Mouse (Mus musculus): ENCODE results near the gene Prkn.

Gene Prkn

DNA sequence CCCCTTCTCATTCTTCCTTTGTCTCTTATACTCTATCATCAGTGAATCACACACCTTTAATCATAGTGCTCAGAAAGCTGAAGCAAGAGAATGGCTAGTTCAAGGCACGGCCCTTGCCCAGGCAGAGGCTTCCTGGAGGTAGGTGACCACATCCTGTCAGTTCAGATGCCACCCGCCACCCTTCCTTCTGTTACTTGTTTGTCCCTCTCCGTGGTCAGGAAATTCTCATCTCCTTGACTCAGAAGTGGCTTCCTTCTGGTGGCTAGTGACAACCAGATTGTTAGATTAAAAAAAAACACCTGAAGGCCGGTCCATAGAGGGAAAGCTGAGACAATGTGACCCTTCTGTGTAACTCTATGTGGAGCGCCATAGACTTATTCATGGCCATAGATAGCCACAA, 710.4 kb downstream of the Prkn start:
- no peak for DNase-seq

DNA sequence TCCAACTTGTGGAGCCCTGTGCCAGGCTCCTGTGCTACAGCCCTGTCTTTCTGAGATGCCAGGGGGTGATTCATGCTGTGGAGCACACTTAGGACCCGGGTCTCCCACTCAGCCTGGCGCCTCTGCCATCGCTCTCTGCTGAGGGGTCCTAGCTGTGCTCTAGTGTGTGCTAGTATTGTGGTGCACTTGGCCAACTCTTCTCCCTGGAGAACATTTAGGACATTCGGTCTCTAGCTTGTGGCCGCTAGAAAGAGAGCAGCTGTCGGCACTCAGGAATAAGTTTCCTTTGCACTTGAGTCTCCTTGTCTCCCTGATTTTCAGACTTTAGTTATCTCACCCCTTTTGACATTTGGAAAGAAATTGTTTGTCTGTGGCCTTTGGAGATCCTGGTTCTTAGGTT, 725.5 kb downstream of the Prkn start:
- no peak for DNase-seq

DNA sequence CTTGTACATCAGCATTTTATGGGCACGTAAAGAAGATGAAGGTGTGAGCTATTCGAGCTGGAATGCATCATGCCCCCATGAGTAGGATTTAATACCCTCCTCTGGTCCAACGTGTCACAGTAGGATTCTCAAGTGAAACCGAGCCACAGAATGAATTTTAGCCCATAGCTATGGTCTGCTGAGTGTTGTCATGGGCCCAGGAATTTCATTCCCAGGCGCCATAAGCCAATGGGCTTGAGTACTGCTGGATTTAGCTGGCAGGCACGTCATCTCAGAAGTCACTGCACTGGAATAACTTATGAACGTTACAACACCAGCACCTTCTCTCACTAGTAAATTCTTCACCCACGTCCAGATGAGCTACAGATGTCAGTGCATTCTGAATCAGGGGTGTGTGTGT, 730.2 kb downstream of the Prkn start:
- no peak for DNase-seq

DNA sequence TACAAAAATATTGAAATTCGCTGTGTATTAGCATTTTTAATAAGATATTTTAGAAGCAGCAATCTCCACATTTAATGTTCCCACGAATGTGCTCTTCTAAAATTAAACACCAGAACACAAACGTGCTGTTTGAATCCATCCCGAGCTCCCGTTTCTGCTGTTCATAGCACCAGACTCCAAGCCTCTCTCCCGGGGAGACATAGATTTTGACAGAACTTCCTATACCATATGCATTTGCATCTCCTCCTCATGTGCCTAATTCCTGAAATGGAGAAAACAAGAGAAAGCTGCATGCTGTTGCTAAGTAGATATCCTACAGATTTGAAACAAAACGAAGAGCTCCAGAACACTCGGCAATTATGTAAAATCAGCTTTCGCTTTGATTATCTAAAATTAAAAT, 733.5 kb downstream of the Prkn start:
- DNase-seq, result no peak

DNA sequence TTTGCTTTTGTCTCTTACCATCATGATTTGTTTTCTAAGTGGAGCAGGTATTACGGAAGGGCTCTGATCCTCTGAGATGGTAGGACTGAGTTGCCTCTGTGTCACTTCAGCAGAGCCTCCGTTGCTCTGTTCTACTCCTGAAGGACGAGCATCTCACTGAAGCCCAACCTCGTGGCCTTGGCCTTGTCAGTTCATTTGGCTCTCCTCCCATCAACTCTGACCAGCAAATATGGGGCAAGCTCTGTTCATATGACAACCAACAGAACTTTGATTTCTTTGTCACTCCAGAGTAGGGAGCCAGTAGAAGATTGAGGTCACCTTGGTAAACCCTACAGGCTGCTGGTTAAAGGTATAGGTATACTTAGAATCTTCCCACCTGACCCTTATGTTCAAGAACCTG, 745.3 kb downstream of the Prkn start:
- no peak for DNase-seq

DNA sequence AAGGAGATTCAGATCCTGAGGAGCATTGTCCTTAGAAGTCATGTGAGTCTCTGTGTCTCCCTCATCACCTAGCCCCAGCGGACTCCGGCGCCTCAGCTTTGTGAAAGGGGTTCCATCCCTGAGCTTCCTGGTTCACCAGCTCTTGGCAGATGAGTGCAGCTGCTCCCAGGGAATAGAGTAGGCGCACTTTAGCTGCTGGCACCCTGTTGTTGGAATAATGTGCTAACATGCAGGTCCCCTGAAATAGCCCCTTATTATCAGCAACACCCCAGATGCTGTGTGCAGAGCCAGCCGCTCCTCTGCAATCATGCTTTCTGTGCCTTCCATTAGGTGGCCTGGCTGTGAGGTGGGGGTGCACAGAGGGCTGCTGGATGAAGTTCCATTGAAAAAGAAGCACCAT, 767.7 kb downstream of the Prkn start:
- DNase-seq, result no peak

DNA sequence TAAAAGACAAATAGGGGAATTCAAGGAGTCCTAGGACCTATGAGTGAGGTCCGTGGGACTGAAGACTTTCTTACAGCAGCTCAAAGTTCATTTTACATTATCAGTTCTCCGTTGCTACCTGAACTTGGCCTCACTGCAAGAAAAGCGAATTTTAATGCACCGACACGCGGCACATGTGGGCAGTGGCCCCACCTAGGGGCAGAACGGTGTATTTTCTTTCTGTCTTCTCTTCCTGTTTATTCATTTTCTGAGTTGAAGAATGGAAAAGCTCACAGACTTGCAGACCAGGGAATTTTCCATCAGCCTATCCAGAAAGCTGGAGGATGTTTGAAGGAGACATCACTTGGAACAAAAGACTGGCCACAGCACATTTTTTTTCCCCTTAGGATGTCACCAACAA, 771.3 kb downstream of the Prkn start:
- peak; percentile 56 to 71 for DNase-seq

DNA sequence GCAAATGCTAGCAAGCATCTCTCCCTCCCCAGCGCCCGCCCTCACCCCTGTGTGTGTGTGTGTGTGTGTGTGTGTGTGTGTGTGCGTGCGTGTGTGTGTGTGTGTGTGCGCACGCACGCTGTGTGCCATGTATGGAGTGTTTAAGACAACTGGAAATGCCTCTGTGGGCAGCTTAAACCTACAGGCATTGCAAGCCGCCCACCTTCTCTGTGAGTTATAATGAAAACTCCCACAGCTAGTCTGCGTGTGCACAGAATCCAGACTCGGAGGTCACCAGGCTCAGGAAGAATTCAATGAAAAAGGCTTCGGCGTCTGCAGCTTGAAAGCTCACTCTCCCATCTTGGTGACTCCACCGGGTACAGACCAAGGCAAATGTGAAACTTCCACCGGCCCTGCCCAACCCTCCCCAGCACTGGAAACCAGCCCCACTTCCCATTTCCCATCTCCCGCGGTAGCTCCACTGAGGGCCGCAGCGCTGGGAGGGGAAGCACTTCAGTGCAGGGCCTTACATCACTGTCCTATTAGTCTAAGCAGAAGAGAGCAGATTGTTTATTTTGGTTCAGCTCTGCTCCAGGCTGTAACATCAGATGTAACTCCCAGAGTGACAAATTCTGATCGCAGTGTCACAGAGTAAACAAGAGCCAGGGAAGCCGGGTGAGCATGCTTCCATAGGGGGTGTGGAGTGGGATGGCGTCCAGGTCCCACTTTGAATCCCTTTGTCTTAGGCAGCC, 772.8 kb downstream of the Prkn start:
- DNase-seq, result no peak

DNA sequence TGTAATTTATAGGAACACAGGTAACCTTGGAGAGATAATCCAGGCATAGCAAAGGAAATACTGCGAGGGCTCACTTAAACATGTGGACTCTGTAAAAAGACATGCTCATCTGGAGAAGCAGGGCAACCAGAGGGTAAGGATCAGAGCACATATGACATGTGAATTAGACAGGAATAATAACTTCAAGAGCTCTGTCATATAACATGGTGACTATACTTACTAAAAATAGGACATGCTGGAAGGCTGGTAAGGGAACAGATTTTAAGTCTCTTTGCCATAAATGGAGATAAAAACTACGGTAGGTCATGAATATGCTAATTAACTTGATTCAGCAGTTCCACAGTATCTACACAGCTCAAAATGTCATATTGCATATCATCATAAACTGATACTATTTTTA, 777.4 kb downstream of the Prkn start:
- DNase-seq, result no peak

DNA sequence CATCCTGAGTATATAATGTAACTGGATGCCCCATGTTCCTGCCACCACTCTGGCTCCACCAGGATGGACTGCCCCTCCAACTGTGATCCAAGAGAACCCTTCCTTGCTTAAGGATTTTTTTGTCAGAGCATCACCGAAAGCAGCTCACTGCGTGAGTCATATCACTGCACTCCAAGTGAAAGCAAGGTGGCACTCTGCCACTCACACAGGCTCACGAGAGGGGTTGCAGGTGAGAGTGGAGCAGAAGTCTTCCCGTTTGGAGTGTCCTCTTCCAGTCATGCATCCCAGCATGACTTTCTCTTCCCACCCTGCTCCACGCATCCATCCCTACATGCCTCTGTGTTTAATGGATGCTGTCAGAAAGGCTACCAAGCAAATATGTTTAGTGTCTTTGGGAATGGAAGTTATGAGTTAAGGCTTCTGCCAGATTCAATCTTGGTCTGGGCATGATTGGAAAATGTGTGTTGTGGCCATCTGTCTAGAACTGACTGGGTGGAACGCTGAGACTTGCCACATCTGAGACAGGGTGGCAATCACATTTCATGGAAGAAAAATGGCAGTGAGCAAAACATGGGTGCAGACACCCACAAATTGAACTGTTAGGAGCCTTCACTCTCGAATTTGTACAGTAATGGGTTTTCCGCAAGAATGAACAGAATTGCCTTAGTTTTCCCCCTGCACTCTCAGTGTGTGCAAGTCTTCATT, 778.9 kb downstream of the Prkn start:
- peak in 1 of 2 experiments; percentile 23 for DNase-seq

DNA sequence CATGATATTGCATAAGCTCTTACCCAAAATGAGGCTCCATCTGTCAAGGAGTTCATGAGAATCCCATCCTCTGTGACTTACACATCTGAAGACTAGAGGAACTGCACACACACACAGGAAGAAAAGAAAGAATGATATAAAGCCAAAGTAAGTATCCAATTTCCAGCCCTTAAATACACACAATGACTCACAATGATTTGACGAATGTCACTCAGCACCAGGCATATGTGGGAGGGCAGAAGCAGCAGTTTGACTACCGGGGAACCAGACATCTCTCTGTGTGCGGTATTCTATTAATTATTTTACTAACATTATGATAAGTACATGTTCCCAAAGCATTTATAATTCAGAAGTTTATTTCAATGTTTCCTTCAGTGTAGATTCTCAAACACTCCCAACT, 780.6 kb downstream of the Prkn start:
- no peak for DNase-seq

DNA sequence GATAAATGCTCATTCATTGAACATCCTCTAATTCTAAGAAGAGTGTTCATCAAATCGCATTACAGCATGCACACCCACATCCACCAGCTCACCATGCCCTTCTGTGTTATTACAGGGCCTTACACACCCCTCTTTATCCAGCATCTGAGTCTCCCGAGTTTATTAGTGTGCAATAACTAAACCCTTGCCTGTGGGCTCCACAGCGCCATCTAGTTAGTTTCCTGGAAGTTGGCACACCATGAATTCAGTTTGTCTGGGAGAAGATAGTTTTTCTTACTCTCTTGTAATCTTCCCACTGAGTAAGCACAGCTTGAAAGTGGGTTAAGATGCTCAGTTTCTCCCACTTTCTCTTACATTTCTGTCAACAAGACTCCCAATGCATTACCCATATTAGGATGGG, 781.3 kb downstream of the Prkn start:
- DNase-seq, result peak in 1 of 2 experiments; percentile 19

DNA sequence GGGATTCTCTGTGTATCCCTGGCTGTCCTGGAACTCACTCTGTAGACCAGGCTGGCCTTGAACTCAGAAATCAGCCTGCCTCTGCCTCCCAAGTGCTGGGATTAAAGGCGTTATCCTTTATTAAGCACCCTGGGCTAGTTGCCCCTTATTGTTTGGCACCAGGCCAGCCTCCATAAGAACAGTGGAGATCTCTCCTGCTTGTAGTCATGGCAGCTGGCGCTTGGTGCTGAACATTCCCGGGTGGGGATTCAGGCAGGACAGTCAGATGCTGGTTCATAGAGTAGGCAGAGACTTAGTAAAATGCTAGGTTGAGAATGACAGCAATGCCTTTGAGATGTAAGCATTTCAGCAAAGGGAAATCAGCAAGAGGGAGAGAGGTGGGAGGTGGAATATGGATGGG, 786.1 kb downstream of the Prkn start:
- no peak for DNase-seq

DNA sequence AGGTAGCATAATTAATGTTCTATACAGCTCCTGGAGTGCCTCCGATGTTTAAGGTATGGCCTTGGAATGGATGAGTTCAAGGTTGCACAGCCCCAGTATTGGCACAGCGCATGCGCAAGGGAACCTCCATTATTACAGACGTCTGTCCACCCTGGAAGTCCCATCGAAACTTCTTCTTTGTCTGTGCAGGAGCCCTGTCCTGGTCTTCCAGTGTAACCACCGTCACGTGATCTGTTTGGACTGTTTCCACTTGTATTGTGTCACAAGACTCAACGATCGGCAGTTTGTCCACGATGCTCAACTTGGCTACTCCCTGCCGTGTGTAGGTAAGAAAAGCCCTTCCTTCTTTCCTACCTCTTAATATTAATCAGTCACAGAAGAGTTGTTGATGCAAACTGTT, 794.9 kb downstream of the Prkn start:
- no peak for DNase-seq

DNA sequence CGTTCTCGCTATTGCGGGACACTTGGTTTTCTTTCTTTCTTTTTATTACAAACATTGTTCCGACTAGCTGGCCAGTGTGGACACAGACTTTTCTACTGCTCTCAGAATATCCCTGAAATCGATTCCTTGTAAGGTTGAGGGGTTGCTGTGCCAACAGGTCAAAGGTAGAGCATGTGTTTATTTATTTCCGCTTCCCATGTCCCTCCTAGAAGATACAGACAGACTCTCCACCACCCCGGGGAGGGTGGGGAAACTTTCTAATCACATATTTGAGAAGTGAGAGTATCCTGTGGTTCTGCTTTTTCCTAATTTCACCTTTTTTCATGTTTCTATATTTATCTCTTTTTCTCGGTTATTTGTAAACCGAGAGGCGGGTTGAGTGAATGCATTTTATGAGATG, 797.5 kb downstream of the Prkn start:
- no peak for DNase-seq

DNA sequence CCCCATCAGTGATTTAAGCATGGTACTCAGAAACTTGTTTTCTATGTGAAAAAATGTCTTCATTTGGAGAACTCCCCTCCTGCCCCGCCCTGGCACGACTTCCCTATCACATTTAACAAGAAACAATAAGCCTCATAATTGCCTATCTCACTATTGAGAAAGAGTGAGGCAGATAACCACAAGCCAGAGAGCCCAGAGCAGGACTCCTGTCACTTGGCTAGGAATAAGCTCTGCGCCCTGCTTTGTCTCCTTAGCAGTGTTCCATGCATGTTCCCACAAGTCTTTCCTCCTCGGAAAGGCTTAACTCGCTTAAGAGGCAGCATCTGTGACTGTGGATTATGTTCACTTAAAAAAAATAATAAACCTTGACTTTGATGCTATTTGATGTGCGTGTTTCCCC, 798.3 kb downstream of the Prkn start:
- no peak for DNase-seq

DNA sequence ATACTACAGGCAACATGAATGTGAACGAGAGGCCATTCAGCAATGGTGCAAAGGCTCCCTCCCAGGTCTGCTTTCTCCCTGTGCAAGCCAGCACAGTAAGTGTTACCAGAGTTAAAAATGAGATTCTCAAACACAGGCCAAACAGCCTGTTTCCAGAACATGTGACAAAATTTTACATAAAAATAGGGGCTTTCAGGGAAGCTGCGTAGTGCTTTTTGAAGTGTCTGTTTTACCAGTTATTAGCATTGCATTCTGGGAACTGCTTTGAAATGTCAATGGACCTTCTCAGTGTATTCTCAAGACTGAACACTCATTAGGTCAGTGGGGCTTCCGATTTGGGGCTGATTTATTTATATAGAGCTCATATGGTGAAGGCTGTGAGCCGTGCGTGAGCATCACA, 799.6 kb downstream of the Prkn start:
- DNase-seq, result no peak

DNA sequence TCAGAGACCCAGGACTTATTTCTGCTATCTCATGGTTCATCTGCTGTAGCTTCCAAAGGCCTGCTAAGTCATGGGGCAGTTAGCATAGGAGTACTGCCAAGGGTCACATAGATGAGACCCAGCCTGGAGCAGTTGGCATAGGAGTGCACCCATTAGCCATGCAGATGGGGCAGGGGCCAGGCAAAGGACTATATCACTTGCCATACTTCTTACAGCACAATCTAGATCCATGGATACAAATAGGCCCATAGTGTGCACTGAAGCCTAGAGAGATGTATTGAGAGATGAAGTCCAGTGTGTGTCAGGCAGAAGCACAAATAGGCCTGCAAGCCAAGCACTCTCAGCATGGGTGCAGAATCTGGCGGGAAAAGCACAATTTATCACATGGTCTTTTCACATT, 802.1 kb downstream of the Prkn start:
- no peak for DNase-seq

DNA sequence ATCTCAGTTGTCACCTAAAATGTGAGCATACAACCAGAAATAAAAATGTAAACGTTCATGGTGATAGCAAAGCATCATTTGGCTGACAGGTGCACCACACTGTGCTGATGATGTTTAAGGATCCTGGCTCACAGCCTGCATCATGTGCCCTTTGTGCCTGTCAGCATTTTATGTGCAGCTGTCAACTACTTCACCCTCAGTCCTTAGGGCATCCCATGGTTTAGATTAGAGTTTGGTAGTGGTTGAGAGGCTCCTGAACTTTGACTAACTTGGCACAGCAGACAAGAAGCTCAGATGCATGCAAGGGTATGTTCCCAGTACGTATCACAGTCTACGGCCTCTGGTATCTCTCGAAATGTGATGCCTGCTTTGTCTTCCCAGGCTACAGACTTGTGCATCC, 803.8 kb downstream of the Prkn start:
- DNase-seq, result peak; percentile 40 to 57

DNA sequence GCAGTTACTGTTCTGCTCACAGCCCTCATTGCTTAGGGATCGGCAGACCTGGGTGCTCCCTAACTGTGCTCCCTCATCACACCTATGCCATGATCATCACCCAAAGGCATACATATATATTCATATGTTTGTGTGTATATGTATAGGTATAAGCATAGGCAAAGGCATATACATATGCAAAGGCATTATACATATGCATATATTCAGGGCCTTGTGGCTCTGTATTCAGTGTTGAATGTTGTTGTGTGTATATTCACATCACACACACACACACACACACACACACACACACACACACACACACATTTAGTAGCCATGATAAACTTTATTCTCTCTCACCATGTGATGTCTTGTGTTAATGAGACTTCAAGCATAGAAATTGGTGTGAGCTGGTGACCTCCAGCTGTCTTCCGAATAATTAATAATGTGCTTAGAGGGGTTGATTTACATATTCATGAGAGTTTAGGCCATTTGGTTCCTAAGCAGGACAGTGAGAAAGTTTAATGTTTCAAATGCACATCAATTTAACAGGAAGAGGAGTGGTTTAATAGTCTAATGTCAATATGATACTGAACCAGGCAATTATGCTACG, 804.8 kb downstream of the Prkn start:
- no peak for DNase-seq

DNA sequence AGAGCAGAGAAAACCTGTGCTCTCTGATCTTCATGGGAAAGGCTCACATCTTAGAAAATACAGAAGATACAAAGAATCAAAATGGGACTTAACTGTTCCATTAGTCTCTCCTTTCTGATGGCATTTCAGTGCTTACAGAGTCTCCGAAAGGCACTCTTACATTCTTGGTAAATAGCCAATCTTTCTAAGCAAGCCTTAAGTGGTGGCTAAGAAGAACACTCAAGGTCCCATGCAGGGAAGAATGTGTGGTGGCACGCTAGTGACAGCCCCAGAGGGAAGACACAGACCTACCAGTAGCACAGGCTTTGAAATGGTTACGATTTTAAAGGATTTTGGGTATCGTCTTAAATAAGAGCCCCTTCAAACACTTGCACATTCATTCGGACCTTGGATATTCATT, 816.2 kb downstream of the Prkn start:
- no peak for DNase-seq

DNA sequence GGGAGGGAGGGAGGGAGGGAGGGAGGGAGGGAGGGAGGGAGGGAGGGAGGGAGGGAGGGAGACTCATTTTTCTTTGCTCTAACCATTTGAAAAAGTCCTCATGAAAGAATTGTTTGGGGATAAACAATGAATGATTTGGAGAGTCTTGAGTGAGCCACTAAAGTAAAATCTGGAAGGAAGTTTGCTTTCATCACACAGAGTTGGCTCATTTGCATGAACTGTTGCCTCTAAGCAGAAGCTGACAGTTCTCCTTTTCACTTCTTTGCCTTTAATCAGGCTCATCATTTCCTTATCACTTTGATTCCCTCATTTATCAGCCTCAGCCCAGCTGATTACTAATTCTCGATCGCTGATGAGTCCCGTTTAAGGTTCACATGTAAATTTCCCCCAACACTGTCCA, 816.7 kb downstream of the Prkn start:
- no peak for DNase-seq

DNA sequence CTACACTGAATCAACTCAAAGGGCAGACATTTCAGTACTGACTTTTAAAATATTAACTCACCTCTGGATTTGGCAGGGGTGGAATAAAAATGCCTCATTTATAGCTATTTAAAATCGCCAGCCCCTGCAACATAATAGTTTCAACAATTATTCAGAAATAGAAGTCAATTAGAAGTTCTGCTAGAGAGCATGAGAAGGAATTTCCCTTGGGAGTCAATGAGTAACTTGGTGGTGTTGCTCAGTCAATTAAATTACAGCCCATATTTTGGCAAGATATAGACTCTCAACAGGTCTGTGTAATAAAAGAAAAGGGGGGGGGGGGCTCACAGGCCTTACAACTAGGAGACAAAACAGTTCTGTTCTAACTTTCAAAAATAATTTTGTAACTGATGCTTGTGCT, 821.7 kb downstream of the Prkn start:
- no peak for DNase-seq

DNA sequence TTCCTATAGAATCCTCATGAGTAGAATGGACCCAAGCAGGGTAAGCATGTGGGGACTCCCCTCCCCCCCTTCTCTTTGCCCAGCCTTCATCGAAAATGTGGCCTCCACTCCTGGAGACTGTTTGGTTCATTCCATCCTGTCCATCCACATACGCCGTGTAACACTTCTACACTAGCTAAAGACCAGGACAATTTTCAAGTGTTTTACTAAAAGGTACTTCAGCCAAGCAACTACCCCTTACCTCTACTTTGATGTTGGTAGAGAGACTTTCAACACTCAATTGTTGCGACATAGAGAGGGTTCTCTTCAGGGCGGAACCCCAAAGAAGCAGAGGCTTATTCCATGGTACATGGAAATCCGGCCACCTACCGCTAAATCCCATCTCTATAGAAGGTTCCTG, 823.3 kb downstream of the Prkn start:
- no peak for DNase-seq

Measured in kidney, postnatal 25 days (tissue).